Mouse (Mus musculus) forebrain, embryonic 14.5 days (tissue): Measurements from ENCODE around the gene H2-T3. TPM values are rescaled to one million over a fixed set of nuclear protein-coding genes. Genes with fewer than 3 reads are reported as not detected.
"Not testable (repeated sequence)": the region's sequence is repeated elsewhere in the genome, so short reads cannot be mapped to it uniquely, and the experiment has no call there.

Experiments
- ATAC-seq: fragments of 200-750 bp; cut with Nextera tagmentation; 2 replicates; pipeline ENCODE4 v1.8.0; 2017; ENCODE audit warnings: mild to moderate bottlenecking, moderate library complexity
- DNase-seq: peaks from one replicate; pipeline ENCODE4 v3.0.0-alpha.2; 2015; ENCODE audit warnings: low spot score
- H3K27ac ChIP-seq: fragments of 300-500 bp; sonication (generic); 2 replicates; pipeline ENCODE4 v1.5.1; 2014; ENCODE audit warnings: low read depth, mild to moderate bottlenecking, control low read depth, low read length, moderate library complexity
- H3K27me3 ChIP-seq: fragments of 300-500 bp; sonication (generic); replicated peaks from 2 replicates; pipeline ENCODE4 v1.6.1; 2014; ENCODE audit warnings: low read length, control low read depth, mixed read lengths; ENCODE audit not compliant: control insufficient read depth, insufficient read depth
- H3K36me3 ChIP-seq: fragments of 300-500 bp; sonication (generic); 2 replicates; pipeline ENCODE4 v1.6.1; 2014; ENCODE audit warnings: low read length, control low read depth; ENCODE audit not compliant: control insufficient read depth, insufficient read depth
- H3K4me1 ChIP-seq: fragments of 300-500 bp; sonication (generic); 2 replicates; pipeline ENCODE4 v1.6.1; 2014; ENCODE audit warnings: antibody characterized with exemption, low read length, control low read depth; ENCODE audit not compliant: control insufficient read depth, insufficient read depth
- H3K4me2 ChIP-seq: fragments of 300-500 bp; sonication (generic); 2 replicates; pipeline ENCODE4 v1.6.1; 2014; ENCODE audit warnings: mild to moderate bottlenecking, control low read depth, low read length
- H3K4me3 ChIP-seq: fragments of 300-500 bp; sonication (generic); 2 replicates; pipeline ENCODE4 v1.5.1; 2014; ENCODE audit warnings: low read depth, low read length, control low read depth
- H3K9ac ChIP-seq: fragments of 300-500 bp; sonication (generic); 2 replicates; pipeline ENCODE4 v1.6.1; 2014; ENCODE audit warnings: mild to moderate bottlenecking, low read length, control low read depth, moderate library complexity
- H3K9me3 ChIP-seq: fragments of 300-500 bp; sonication (generic); replicated peaks from 2 replicates; pipeline ENCODE4 v1.6.1; 2016; ENCODE audit warnings: low read length, control low read depth, mixed read lengths; ENCODE audit not compliant: control insufficient read depth
- WGBS: fragments of 180-500 bp; shearing (Covaris S2); extraction: QIAGEN DNeasy Blood & Tissue Kit; methylation state at CpG from one replicate; pipeline ENCODE4 v1.1.7; 2014; 5-methylcytosine and 5-hydroxymethylcytosine counted together
- polyA plus RNA-seq: library from polyadenylated mRNA; unstranded; fragments of >200 nt; fragmentation: Nextera tagmentation; extraction: Ambion mirVana; gene quantifications from 2 replicates; pipeline ENCODE4 v1.2.1, GENCODE M21; 2014

The H2-T3 gene
- polyA plus RNA-seq, 1 experiment from 2014 or later = not detected

DNA sequence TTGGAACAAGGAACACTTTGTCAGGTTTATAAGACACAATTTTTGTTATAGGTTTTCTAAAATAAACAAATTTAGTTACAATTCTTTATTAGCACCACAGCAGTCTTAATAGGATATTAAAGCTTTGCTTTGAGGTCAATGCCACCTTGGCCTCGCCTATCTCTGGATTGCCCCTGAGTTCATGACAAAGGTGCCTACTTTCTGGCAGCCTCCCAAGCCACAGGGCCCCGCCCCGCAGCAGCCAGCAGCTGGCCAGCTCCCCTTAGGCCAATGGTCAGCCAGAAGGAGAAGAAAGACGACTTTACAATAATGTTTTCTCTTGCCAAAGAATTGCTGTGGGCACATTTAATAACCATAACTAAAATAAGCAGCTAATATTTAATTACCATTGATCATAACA is 38.9 kb downstream of the H2-T3 start:
- H3K4me1 ChIP-seq, H3K9ac ChIP-seq, H3K36me3 ChIP-seq, H3K4me3 ChIP-seq, DNase-seq, ATAC-seq, H3K9me3 ChIP-seq, H3K4me2 ChIP-seq, H3K27me3 ChIP-seq, H3K27ac ChIP-seq: not testable (repeated sequence)
- 42% methylated on average over 4 of the region's 4 CpGs for WGBS

GRCm38 (mm10) chr17:36148468-36148867 is 41.6 kb downstream of the H2-T3 start:
- H3K9ac ChIP-seq, H3K4me1 ChIP-seq, DNase-seq, ATAC-seq, H3K36me3 ChIP-seq, H3K4me2 ChIP-seq, H3K27ac ChIP-seq, H3K9me3 ChIP-seq, H3K4me3 ChIP-seq: not testable (repeated sequence)
- whole genome bisulfite sequencing = 56% methylated on average over 5 of the region's 5 CpGs
- H3K27me3 ChIP-seq = peaks cover 30% of the 10 kb centered on the region

- WGBS = 86% methylated on average over 1 of the region's 1 CpGs
- not testable (repeated sequence) for ATAC-seq, H3K4me3 ChIP-seq, H3K9ac ChIP-seq, H3K9me3 ChIP-seq, H3K4me2 ChIP-seq, H3K4me1 ChIP-seq, H3K36me3 ChIP-seq, H3K27ac ChIP-seq, DNase-seq
- peaks cover 31% of the 10 kb centered on the region for H3K27me3 ChIP-seq
These were observed 43.1 kb downstream of the H2-T3 start for GRCm38 (mm10) chr17:36146937-36147336.

GRCm38 (mm10) chr17:36145861-36146156 is 44.3 kb downstream of the H2-T3 start:
- WGBS = under 1% methylated on average over 13 of the region's 13 CpGs

DNA sequence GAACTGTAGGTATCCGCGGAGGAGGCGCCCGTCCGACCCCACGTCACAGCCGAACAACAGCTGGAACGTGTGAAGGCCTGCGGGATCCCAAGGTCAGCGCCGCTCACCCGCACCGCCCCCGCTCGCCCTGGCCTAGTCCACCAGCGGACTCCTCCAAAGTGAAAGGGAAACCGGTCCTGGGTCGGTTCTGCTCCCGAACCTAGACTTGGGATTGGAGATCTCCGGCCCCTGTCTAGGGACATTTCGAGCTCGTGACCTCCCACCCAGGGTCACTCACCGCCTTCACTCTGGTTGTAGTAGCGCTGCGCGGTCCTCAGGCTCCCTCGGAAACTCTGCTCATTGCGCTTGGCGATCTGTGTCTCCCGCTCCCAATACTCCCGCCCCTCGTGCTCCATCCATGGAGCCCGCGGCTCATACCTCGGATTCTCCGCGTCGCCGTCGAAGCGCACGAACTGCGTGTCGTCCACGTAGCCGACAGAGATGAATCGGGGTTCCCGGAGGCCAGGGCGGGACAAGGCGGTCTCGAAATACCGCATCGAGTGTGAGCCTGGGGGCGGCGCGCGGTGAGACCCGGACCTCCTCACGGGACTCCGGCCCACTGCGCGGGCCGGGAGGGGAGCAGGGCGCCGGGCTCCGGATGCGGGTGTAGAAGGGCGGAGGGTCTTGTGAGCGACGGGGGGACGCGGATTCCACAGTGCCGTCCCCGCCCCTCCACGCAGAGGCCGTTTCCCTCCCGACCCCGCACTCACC is 44.8 kb downstream of the H2-T3 start:
- H3K4me1 ChIP-seq = no peaks in the 10 kb centered on the region
- WGBS = 2% methylated on average over 73 of the region's 78 CpGs
- H3K4me3 ChIP-seq = peak overlapping the region; percentile 21
- H3K4me2 ChIP-seq = peak overlapping the region; percentile 46
- H3K27me3 ChIP-seq = peaks cover 31% of the 10 kb centered on the region
- ATAC-seq (no peak), DNase-seq (peak; percentile 19)
- no peak overlapping the region for H3K9ac ChIP-seq
- H3K27ac ChIP-seq = no peak overlapping the region
- H3K36me3 ChIP-seq = no peaks in the 10 kb centered on the region
- H3K9me3 ChIP-seq = no peaks in the 10 kb centered on the region

More at GRCm38 (mm10) chr17:36145861-36146156, 44.3 kb downstream of the H2-T3 start:
- Histone ChIP-seq H3K27me3 (peaks cover 31% of the 10 kb centered on the region), H3K4me3 (peak overlapping the region; percentile 21), H3K4me2 (peak overlapping the region; percentile 46)
- not testable (repeated sequence) for DNase-seq, ATAC-seq, H3K9me3 ChIP-seq, H3K27ac ChIP-seq, H3K36me3 ChIP-seq, H3K4me1 ChIP-seq, H3K9ac ChIP-seq

- not testable (repeated sequence) for H3K27ac ChIP-seq, DNase-seq, H3K9me3 ChIP-seq, H3K9ac ChIP-seq, ATAC-seq, H3K4me2 ChIP-seq, H3K36me3 ChIP-seq, H3K27me3 ChIP-seq, H3K4me1 ChIP-seq, H3K4me3 ChIP-seq
- WGBS = 67% methylated on average over 1 of the region's 1 CpGs
These were observed 53.7 kb downstream of the H2-T3 start for GRCm38 (mm10) chr17:36136299-36136848.

Other genes with a start within 250 kb of the H2-T3 start
- gene Abcf1, start 220.5 kb downstream of the H2-T3 start, polyA plus RNA-seq = 55.8 and 78.1 TPM in 2 replicates
- 27.9 and 35.7 TPM in 2 replicates for gene Gnl1, start 210.4 kb downstream of the H2-T3 start, polyA plus RNA-seq
- gene Prr3, start 210.1 kb downstream of the H2-T3 start, polyA plus RNA-seq = 58.5 and 69.8 TPM in 2 replicates
- gene H2-T24, start 169.7 kb downstream of the H2-T3 start, polyA plus RNA-seq = 2.3 and 4.8 TPM in 2 replicates
- gene H2-T23, start 157.4 kb downstream of the H2-T3 start, polyA plus RNA-seq = 4.5 and 5.6 TPM in 2 replicates
- gene H2-T22, start 147.5 kb downstream of the H2-T3 start, polyA plus RNA-seq = 6.2 and 7.1 TPM in 2 replicates
- gene Gm6034, start 147.3 kb downstream of the H2-T3 start, polyA plus RNA-seq = not detected in 2 replicates
- not detected in 2 replicates for gene Gm11127, start 131.9 kb downstream of the H2-T3 start, polyA plus RNA-seq
- gene Gm19684, start 68.6 kb downstream of the H2-T3 start, polyA plus RNA-seq = not detected in 2 replicates
- not detected in 2 replicates for gene Gm7030, start 60.9 kb downstream of the H2-T3 start, polyA plus RNA-seq
- not detected in 2 replicates for gene Gm8909, start 21.8 kb downstream of the H2-T3 start, polyA plus RNA-seq
- gene Rpp21, start 67.8 kb upstream of the H2-T3 start, polyA plus RNA-seq = 103 and 128 TPM in 2 replicates
- 13.3 and 15.2 TPM in 2 replicates for gene Trim39, start 82.0 kb upstream of the H2-T3 start, polyA plus RNA-seq
- not detected in 2 replicates for gene H2-M10.2, start 96.2 kb upstream of the H2-T3 start, polyA plus RNA-seq
- gene H2-M10.1, start 135.9 kb upstream of the H2-T3 start, polyA plus RNA-seq = not detected in 2 replicates
- not detected in 2 replicates for gene H2-M10.3, start 178.1 kb upstream of the H2-T3 start, polyA plus RNA-seq